Mouse (Mus musculus) limb, embryonic 14.5 days (tissue): ENCODE results near the gene Crtc1. TPM values are rescaled to one million over a fixed set of nuclear protein-coding genes. Genes with fewer than 3 reads are reported as not detected.

Experiments used
- ATAC-seq: fragments of 200-750 bp; cut with Nextera tagmentation; 2 replicates; pipeline ENCODE4 v1.8.0; 2017; ENCODE audit warnings: low read depth, moderate number of reproducible peaks, moderate TSS enrichment; ENCODE audit not compliant: low FRiP score
- DNase-seq: peaks from one replicate; pipeline ENCODE4 v3.0.0-alpha.2; 2015; ENCODE audit warnings: low spot score
- H3K27ac ChIP-seq: fragments of 300-500 bp; sonication (generic); replicated peaks from 2 replicates; pipeline ENCODE4 v1.5.1; 2014; ENCODE audit warnings: low read depth, mild to moderate bottlenecking, low read length, moderate library complexity, mixed read lengths
- H3K27me3 ChIP-seq: fragments of 300-500 bp; sonication (generic); 2 replicates; pipeline ENCODE4 v1.6.1; 2014; ENCODE audit warnings: low read length, mixed read lengths; ENCODE audit not compliant: control insufficient read depth, insufficient read depth
- H3K36me3 ChIP-seq: fragments of 300-500 bp; sonication (generic); 2 replicates; pipeline ENCODE4 v1.6.1; 2014; ENCODE audit warnings: mild to moderate bottlenecking, low read length, moderate library complexity, mixed read lengths; ENCODE audit not compliant: control insufficient read depth, insufficient read depth
- H3K4me1 ChIP-seq: fragments of 300-500 bp; sonication (generic); 2 replicates; pipeline ENCODE4 v1.6.1; 2014; ENCODE audit warnings: antibody characterized with exemption, low read length, mixed read lengths; ENCODE audit not compliant: control insufficient read depth, insufficient read depth
- H3K4me2 ChIP-seq: fragments of 300-500 bp; sonication (generic); replicated peaks from 2 replicates; pipeline ENCODE4 v1.6.1; 2014; ENCODE audit warnings: low read depth, mild to moderate bottlenecking, low read length, moderate library complexity; ENCODE audit not compliant: severe bottlenecking
- H3K4me3 ChIP-seq: fragments of 300-500 bp; sonication (generic); replicated peaks from 2 replicates; pipeline ENCODE4 v1.5.1; 2014; ENCODE audit warnings: low read length
- H3K9ac ChIP-seq: fragments of 300-500 bp; sonication (generic); 2 replicates; pipeline ENCODE4 v1.6.1; 2014; ENCODE audit warnings: mild to moderate bottlenecking, low read depth, low read length, moderate library complexity; ENCODE audit not compliant: severe bottlenecking
- H3K9me3 ChIP-seq: fragments of 300-500 bp; sonication (generic); 2 replicates; pipeline ENCODE4 v1.6.1; 2016; ENCODE audit warnings: low read length; ENCODE audit not compliant: control insufficient read depth
- POLR2A ChIP-seq: fragments of 200-500 bp; IDR thresholded peaks from 2 replicates; pipeline ENCODE4 v1.8.0; 2012; ENCODE audit warnings: inconsistent platforms, mild to moderate bottlenecking, moderate library complexity, borderline replicate concordance; ENCODE audit not compliant: insufficient read depth, insufficient read length; ENCODE audit errors: extremely low read depth
- WGBS: fragments of 180-500 bp; shearing (Covaris S2); extraction: QIAGEN DNeasy Blood & Tissue Kit; methylation state at CpG from one replicate; pipeline ENCODE4 v1.1.7; 2014; 5-methylcytosine and 5-hydroxymethylcytosine counted together
- polyA plus RNA-seq, 2 experiments: library from polyadenylated mRNA; depleted of rRNA in 1 of 2; stranded (reverse) in 1 of 2; unstranded in 1 of 2; fragments of >200 nt; fragmentation: Nextera tagmentation in 1 of 2; extraction: Ambion mirVana in 1 of 2; gene quantifications; 2 replicates each; pipeline versions ENCODE4 v1.2.1 to v1.2.3; 2012 to 2014

The Crtc1 gene
- polyA plus RNA-seq, 2 experiments = 26.3 to 37.8 TPM

DNA sequence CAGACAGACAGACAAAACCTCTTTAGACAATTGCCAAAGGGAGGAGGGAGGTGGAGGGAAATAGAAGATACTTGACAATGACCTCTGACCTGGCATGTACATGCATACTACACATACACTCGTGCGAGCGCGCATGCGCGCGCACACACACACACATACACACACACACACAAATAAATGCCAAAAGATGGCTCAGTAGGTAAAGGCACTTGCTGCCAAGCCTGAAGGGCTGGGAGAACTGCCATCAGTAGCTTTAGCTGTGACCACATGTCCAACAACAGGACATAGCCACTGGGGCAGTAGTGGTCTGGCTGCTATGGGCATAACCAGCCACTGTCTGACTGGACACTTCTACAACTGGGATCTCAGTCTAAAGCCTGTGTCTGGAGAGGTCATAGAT lies 32.5 kb upstream of the Crtc1 start:
- H3K36me3 ChIP-seq = peaks cover 3% of the 10 kb centered on the region; the same call in 1 of the 2 replicates
- H3K27ac ChIP-seq = no peak overlapping the region
- DNase-seq (no peak), ATAC-seq (no peak)
- no peak overlapping the region for H3K4me3 ChIP-seq
- H3K9me3 ChIP-seq = no peaks in the 10 kb centered on the region
- no peak for TF ChIP-seq POLR2A
- H3K27me3 ChIP-seq = no peaks in the 10 kb centered on the region
- H3K9ac ChIP-seq = no peak overlapping the region
- H3K4me1 ChIP-seq = peaks cover 13% of the 10 kb centered on the region
- H3K4me2 ChIP-seq = no peak overlapping the region
- WGBS = 92% methylated on average over 7 of the region's 7 CpGs

DNA sequence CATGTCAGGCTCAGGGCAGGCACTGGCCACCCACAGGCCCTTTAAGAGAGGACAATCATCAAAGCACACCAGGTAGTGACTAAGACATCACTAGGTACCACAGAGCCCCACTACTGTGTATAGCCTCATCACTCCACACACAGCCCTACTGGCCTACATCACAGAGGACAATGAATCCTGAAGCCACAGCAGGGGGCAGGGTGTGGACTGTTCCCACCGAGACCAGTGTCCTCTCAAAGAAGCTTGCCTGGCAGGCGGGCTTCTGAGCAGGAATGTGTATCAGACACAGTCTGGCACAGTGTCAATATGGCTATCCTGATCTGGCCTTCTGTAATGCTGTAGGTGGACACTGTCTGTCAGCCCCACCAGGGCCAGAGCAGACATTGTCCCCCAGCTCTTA lies 30.6 kb upstream of the Crtc1 start:
- Histone ChIP-seq H3K9ac (no peak overlapping the region), H3K4me3 (no peak overlapping the region), H3K27ac (no peak overlapping the region), H3K27me3 (no peaks in the 10 kb centered on the region), H3K9me3 (no peaks in the 10 kb centered on the region), H3K36me3 (peaks cover 7% of the 10 kb centered on the region), H3K4me1 (peaks cover 9% of the 10 kb centered on the region; the same call in 1 of the 2 replicates), H3K4me2 (no peak overlapping the region)
- no peak for ATAC-seq
- DNase-seq = no peak
- WGBS = 83% methylated on average over 2 of the region's 2 CpGs
- no peak for TF ChIP-seq POLR2A

- no peak overlapping the region for H3K27ac ChIP-seq
- DNase-seq = no peak
- H3K27me3 ChIP-seq = no peaks in the 10 kb centered on the region
- ATAC-seq = no peak
- no peaks in the 10 kb centered on the region for H3K9me3 ChIP-seq
- H3K36me3 ChIP-seq = peaks cover 7% of the 10 kb centered on the region
- H3K4me3 ChIP-seq = no peak overlapping the region
- WGBS = 63% methylated on average over 10 of the region's 10 CpGs
- H3K9ac ChIP-seq = no peak overlapping the region
- no peak for TF ChIP-seq POLR2A
- no peak overlapping the region for H3K4me2 ChIP-seq
- peaks cover 9% of the 10 kb centered on the region; the same call in 1 of the 2 replicates for H3K4me1 ChIP-seq
These were observed 30.0 kb upstream of the Crtc1 start for GRCm38 (mm10) chr8:70469295-70469916.

DNA sequence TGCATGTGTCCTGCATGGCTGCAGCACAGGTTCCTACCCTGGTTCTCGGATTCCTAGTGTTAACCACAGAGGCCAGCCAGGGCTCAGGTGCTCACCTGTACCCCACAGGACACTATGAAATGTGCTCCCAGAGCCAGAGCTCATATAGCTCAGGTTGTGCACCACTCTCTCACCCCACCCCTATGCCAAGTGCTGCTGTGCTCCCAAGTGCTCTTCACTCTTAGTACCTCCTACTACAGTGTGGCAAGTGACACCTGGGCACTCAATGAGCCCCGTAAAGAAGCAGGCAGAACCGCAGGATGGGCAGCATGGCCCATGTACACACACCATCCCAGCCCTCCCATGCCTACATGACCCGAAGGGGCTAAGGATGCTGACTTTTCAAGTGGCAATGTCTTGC lies 29.4 kb upstream of the Crtc1 start:
- Histone ChIP-seq H3K9me3 (no peaks in the 10 kb centered on the region), H3K9ac (no peak overlapping the region), H3K27ac (no peak overlapping the region), H3K36me3 (peaks cover 9% of the 10 kb centered on the region), H3K4me2 (no peak overlapping the region), H3K4me3 (no peak overlapping the region), H3K27me3 (no peaks in the 10 kb centered on the region), H3K4me1 (peaks cover 9% of the 10 kb centered on the region; the same call in 1 of the 2 replicates)
- DNase-seq (no peak), ATAC-seq (no peak)
- WGBS = 88% methylated on average over 4 of the region's 4 CpGs
- no peak for TF ChIP-seq POLR2A

- no peaks in the 10 kb centered on the region for H3K9me3 ChIP-seq
- TF ChIP-seq POLR2A = no peak
- ATAC-seq (no peak), DNase-seq (no peak)
- H3K36me3 ChIP-seq = peaks cover 9% of the 10 kb centered on the region
- no peaks in the 10 kb centered on the region for H3K27me3 ChIP-seq
- H3K9ac ChIP-seq = no peak overlapping the region
- no peak overlapping the region for H3K4me2 ChIP-seq
- H3K4me1 ChIP-seq = peaks cover 14% of the 10 kb centered on the region; the same call in 1 of the 2 replicates
- H3K4me3 ChIP-seq = no peak overlapping the region
- 80% methylated on average over 1 of the region's 1 CpGs for WGBS
- no peak overlapping the region for H3K27ac ChIP-seq
These were observed 28.5 kb upstream of the Crtc1 start for GRCm38 (mm10) chr8:70467907-70468306.
